Mouse (Mus musculus) retina, adult 2 months (tissue): ENCODE measurements around the gene Chchd6.
A peak's percentile ranks its signal among the peaks of the same experiment; 100 is the strongest.

ENCODE experiments used
- DNase-seq: peaks from one replicate; pipeline ENCODE4 v3.0.0-alpha.2; 2012; ENCODE audit warnings: low read depth, low spot score

Chchd6 gene

DNA sequence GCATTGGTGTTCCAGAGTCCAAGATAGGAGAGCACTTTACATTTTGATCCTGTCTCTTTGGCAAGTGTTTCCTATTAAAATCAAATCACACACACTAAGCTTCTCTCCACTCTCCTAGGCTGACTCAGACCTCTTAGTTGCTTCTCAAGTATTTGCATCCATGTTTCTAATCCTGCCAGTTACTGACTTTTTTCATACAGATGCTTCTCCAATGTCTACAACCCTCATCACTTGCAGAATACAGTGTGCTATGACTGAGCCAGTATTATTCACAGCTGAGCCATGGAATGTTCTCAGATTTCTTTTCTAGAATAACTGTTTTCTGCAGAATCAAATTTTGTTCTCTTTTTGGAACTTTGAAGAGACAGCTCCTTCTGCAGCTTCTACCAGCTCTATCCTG is 85.3 kb downstream of the Chchd6 start:
- no peak for DNase-seq

DNA sequence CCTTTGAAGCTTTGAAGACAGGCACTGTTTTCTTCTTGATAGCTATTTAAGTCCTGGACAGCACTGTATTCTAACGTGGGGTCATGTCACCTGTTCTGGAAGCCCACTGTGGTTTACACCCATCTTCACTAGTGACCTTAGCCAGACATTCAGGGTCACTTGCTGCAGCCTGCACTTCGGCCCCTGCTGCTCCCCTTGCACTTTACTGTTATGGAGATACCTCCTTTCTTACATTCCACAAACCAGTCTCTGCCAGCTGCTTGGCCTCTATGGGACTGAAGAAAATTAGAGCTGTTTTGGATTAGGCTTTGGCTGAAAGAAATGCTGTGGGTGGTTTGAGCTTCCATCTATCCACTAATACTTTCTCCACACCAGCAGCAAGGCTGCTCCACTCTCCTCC is 86.7 kb downstream of the Chchd6 start:
- no peak for DNase-seq

DNA sequence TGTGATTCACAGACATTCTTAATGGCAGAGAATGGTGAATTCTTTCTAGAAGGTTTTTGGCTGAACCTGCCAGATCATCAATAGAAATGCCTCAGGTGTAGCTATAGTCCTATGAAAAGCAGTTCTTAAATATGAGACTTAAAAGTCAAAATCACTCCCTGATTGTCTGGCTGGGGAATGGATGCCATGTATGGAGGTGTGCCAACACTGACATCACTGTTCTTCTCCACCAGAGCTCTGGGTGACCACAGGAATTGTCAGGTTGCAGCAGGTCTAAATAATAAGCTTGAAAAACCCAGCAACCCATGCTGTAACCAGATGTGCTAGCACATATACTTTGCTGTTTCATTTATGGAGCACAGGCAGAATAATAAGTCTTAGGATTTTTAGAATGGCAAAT is 87.2 kb downstream of the Chchd6 start:
- DNase-seq = no peak

DNA sequence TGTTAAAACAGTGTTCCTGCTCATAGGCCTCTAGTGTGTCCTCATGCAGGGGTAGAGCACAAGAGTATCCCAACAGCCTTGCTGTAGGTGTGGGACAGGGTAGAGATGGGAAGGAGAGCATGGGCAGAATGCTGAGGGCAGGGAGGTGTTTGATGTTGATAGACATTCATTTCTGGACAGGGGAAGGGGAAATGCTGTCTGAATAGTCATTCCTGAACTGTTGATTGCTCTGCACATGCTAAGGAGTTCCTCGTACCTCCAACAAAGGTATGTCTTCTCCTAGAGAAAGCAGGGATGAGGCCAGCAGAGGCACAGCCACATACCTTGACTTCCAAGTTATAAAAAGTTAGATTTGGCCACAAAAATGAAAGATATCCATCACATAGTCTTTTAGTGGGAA is 95.5 kb downstream of the Chchd6 start:
- no peak for DNase-seq

DNA sequence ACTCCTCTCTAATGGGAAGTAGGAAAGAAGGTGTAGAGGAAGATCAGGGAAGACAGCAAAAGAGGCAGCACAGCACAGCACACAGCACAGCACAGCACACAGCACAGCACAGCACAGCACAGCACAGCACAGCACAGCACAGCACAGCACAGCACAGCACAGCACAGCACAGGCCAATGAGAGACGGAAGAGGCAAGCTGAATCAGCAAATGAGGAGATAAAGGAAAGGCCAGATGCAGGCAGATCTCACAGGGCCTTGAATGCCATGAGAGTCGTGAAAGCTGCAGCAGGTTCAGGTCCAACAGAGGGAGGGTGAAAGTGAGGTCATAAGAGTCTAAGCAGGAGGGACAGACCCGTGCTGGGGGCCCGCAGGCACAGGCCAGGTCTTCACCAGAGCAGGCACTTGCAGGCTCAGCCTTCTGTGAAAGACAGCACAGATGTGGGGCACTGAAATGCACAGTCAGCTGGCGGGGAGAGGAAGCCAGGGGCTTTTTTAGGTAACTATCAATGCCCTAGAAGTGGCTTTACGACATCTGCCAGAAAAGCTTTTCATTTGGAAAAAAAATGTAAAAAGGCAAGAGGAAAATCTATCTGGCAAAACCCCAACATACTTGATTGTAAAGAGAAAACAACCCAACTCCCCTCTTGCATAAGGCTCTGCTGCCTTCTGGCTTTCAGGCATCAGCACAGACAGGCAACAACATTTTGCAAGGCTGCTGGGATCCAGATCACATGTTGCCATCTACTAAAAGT is 96.5 kb downstream of the Chchd6 start:
- DNase-seq = peak; percentile 20

DNA sequence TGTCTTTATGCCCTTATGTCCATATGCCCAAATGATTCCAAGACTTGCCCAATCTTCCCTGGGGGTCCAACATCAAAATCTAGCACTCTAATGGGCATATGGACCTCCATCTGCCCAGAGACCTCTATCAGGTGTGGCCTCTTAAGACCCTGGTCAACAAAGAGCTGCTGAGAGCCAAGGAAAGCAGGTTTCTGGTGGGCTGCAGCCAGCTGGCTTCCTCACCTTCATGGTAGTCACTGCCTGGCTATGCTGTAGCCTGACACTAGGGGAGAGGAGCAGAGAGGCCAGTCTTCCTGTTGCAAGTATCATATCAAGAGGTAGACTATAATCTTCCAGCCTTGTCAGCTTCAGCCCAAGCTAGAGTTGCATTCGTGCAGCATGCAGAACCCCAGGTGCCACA is 98.5 kb downstream of the Chchd6 start:
- DNase-seq = no peak

DNA sequence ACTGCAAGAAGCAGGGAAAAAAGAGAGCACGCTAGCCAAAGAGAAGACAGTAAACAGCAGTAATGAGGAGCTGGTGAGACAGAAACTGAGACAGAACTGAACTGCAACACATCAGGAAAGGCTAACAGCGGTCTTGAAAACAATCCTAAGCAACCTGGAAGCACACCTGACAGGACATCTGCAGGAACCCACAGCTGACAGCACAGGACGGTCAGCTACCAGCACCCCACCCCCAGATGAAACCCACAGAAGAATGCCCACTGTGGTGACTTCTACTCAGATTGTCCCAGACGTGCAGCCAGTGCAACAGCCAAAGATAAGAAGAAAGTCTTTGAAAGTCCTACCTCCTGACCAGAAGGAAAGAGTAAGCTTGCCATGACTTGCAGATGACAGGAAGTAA is 103.1 kb downstream of the Chchd6 start:
- DNase-seq = no peak

DNA sequence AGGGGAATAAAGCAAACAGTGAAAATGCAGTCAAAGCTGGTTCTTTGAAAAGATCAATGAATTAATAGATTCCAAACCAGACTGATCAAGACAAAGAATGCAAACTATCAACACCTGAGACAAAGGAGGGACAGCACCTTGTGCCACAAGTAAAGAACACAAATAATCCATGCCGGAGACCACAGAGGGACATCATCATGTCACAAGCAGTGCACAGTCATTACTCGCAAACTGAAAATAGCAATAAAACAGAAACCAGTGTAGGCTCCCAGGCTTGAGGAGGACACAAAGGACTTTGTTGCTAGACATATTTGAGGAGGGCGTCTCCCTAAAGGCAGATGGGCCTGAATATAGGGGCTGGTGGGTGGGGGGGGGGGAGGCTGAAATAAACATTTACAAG is 105.1 kb downstream of the Chchd6 start:
- no peak for DNase-seq

DNA sequence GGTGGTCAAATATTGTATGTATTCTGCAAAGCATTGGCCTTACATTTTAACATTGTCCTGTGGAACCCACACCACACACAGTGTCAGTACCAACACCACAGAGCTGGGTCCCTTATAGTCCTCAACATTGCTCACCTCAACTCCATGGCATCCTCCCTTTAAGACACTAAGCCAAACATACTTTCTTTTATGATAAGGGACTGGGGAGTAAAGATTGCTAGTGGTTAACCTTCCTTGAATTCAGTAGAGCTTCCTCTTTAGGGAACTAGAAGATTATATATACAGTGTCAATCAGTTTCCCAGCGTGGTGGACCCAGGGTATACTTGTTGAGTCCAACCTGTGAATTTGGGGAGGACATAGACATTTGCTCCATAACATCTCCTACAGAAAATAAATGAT is 105.9 kb downstream of the Chchd6 start:
- no peak for DNase-seq

DNA sequence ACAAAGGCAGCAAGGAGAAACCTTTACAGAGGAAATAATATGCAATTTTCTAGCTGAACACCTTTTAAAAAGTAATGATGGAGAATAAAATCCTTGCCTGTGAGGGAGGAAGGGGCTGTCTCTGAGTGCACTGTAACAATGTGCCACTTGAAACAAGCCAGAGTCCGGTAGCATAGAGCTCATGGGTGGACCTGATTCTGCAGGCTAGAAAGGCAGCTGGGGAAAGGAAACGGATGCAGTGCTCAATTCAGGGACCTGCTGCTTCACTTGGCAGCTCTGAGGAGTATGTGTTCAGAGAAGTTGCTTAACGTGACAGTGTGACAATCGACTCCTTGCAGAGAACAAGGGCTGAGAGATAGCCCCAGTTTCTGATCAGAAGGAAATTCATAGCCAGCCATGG is 109.4 kb downstream of the Chchd6 start:
- no peak for DNase-seq

DNA sequence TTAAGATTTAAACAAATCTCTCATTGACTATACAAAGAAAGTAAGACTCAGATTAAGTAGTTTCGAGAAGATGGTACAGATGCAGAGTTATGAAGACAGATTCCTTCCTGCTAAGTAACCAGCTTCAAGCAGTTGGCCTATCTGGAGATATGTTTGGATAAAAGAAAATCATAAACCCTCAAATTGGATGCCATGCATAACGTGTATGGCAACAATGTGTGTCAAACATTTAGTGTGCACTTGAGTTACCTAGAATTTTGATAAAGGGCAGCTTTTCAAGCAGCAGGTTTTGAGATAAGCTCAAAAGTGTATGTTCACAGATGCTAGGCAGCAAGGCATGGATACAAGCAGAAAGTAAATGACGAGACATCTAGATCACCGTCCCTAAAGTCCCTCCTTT is 114.3 kb downstream of the Chchd6 start:
- no peak for DNase-seq

DNA sequence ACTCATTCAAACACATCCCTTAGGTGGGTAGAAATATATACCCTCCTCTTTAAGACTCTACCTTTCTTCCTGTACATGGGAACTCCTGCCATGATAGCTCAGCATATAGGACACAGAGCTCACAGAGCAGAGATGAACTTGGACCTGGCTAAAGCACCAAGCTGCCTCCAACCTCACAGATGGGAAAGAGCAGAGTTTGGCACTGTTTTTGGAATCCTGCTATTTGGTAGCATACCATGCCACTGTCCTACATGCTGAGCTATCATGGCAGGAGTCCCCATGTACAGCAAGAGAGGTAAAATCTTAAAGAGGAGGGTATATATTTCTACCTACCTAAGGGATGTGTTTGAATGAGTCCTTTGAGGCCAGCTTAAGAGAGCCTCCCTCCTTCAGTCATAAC is 127.5 kb downstream of the Chchd6 start:
- no peak for DNase-seq

DNA sequence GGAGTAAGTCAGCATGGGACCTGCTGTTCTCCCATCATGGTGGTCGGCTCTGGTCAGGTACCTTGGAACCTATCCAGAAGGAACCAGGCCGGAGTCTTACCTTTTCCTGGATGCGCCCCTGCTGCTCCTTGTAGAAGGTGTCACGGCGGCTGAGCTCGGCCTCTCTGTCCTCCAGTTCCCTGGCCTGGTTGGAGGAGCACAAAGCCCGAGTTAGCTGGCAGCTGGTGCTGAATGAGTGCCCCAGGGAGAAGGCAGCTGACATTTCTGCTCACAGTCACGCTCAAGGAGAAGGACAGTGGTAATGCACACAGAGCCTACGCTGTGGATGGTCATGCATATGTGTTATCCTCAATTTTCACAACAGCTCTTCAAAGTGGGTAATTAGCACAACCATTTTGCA is 128.2 kb downstream of the Chchd6 start:
- DNase-seq = no peak

DNA sequence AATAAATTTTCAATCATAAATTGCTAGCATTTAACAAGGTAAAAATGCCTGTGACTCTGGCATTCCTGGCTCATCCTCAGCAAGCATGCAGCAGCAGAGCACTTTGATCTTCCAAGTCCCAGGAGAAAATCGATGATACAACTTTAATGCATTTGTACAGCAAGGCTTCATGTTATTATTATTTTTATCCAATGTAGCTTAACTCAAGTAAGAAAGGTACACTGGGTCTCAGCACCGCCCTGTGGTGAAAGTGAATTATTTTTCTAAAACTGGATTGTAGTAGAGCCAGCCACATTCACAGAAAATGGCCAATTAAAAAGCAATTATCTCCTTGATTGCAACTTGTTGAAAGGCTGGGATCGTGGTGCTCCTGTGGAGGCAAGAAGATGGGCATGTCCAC is 128.6 kb downstream of the Chchd6 start:
- DNase-seq = no peak

DNA sequence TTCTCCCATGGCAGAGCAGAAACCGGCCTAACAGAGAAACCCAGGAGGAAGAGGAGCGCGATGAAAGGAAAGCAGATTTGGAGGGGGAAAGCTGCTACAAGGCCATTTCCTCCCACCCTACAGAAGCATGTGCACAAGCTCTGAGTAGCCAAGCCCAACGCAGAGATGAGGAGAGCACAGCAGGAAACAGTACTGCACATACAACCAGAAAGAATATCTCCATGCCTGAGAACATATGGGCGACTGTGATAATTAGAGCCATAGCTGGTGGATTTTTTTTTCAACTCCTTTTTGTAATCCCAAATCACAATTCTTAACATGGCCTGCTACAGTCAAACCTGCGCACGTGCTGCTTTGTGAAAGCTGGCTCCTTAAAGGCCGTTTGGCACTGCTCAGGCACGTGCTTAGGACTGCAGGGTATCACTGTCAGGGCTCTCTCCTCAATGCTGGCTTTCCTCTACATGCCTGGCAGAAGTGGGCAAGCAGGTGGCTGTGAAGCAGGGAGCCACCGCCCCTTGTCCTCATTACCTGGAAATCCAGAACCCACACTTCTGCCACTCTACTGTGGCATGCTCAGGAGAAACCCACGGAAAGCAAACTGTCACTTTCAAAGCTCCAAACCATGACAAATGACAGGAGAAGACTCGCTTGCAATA is 129.3 kb downstream of the Chchd6 start:
- no peak for DNase-seq

DNA sequence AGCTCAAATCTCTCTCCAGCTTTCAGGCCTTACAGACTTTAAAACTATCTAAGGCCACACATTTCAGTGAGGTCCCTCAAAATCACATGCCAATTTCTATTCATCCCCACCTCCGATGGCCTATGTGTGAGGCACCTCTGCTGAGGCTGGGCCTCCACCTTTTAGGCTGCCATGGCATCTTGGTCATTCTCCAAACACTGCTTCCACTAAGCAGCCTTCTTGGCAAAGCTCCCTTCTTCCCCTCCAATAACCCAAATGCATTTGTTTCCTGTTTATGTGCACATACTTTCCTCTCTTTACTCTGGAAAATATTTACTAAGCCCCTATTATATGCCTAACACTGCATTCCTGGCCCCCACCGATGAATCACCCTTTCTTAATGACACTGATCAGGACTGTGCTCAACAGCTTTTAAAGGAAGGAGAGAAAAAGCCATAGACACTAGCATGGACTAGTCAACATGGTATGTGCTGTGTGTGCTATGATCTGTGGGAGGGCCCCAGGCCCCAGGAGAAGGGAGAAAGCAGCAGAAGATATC is 133.2 kb downstream of the Chchd6 start:
- DNase-seq = no peak

DNA sequence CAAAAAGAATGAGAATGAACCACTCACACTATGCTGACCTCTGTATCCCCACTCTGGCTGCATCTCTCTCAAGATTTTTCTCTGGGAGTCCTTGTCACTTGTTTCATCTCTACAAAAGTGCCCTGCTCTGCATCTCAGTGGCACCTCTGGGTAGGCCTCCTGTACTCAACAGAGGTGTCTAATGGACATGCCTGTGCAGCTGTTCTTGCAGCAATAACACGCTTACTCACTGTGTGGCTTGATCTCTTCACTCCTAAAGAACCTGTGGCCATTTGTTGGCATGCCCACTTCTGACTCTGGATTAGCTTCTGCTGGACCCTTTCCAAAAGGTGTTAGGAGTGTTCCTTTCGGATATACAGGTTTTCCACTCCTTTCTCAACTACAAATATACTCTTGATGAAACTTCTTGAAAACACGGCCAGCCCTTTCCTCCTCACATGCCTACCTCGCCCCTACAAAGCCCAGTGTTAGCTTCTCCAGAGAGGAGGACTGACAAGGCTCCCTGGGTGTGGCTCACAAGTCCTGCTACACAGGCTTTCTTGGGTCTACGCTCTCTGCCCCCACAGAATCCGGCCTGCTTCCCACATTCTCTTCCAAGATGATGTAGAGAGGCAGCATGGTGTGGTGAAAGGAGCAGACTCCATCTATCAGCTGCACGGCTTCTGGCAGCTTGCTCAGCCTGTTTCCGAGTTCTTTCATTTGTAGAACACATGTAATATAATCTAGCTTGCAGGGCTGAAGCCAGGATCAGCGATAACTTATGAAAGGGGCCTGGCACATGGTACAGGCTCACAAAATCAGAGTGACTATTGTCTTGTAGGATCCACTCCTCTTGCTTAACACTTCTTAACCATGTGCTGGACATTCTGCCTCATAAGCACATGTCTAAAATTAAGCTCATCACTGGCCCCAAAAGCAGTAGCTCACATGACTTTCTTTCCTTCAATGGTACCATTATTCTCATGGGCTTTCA is 133.9 kb downstream of the Chchd6 start:
- DNase-seq = no peak

DNA sequence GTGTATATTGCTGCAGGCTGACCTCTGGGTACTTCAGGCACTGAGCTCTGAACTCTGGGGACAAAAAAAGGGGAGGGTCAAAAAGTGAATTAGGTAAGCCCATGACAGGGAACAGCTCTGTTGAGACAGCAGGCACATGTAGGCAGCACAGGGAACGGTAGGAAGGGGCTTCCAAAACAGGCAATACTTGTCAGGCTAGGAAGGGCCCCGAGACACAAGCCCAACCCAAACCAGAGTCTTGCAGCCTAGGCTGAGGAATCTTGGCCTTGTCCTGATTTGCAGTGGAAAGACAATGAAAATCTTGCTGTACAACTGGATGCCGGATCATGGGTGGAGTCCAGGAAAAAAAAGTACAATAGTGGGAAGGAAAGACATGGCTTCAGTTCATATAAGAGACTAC is 135.8 kb downstream of the Chchd6 start:
- DNase-seq = no peak

DNA sequence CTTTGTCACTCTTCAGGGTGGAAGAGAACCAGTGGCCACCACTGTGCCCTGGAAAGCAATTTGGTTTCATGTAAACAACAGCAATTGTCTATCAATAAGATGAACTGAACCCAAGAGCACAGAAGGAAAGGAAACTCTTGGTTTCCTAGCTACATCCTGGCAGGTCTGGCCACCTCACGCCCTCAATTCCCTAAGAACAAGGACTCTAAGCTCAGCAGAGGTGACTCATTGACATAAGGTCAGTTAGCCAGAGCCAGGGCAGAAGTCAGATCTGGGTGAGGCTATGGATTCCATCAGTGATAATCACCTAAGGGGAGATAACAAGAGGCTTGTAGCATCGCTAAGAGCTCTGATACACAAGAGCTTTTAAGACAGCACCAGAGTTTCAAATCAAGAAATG is 137.9 kb downstream of the Chchd6 start:
- no peak for DNase-seq

DNA sequence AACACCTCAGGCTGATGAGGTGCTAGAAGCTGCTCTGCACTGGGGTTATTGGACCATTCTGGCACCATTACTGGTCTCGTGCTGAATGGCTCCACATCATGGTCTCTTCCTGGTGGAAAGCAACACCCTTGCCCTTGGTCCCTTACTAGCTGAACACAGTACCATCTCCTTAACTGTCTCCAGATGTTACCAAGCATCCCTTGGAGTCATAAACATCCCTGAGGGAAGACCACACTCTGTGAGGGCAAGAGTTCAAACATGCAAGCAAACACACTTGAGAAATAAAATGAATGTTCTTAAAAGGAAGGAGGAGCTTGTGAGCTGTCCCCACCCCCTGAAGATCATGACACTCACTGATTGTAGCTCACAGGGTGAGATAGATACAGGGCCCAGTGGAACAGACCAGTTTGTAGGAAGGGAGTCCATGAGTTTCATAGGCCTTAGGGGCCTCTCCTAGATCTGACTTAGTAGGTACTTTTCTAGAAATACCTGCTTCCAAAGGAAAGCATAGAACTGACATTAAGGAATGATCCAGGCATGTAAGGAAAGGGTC is 139.0 kb downstream of the Chchd6 start:
- no peak for DNase-seq

DNA sequence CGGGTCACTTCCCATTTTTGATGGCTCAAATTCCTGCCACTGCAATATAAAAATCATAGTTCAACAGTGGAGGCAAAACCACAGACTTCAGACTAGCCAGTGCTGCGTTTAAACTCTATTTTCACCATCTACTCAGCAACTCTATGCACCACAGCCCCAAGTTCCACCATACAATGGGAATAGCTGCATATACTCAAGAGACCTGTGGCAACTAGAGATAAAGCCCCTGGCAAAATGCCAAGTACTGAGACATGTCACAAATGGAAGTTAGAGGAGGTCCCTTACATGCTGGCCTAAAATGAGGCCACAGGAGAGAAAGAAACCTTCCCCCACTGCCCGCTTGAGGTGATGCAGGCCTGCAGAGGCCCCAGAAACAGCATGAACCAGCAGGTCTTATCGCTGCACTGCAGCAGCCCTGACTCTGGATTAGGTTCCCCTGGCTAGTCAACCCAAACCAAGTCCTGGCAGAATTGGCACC is 139.9 kb downstream of the Chchd6 start:
- no peak for DNase-seq

DNA sequence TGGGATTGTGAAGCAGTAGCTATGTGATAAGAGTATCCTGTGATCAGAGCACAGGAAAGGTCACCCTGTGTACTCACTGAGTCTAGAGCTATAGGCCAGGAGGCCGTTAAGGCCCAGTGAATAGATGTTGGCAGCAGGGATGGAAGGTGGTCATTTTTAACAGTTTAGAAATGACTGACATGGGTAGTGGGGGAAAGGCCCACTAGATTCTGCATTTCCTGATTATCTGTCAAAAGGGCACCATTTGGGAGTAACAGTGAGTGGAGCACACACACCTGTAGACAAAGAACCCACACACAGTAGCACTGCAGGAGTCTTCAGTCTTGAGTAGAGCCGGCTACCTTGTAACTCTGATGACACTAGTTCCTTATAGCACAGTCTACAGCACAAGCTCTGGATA is 141.0 kb downstream of the Chchd6 start:
- no peak for DNase-seq
